Comparison of ENCODE assay signal across 20 mouse cellular contexts in the genomic region with DNA sequence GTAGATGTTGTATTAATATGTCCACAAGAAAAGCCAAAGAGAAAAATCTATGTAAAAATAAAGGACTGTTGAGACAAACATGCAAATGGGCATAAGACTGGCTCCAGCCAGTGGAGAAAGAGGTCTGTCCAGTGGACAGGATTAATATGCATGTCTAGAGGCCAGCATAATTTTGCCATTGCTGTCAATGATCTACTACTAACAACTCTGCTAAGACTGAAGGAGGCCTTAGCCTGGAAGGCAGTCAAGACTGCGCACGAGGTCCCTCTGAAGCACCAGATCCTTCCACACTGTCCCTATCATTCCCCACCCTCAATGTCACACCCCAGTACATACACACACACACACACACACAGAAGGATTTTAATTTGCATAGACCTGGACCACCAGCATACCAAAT.
"Had no signal": no experiment of that assay in that cellular context is flagged by ENCODE, and none has a peak within 500 bp of the region (broad histone marks: within the 10 kb centered on the region; RNA-seq: fewer than 3 reads in every experiment).

No protein-coding gene starts in this region.

- H3K27me3 ChIP-seq: limb, embryonic 12.5 days; limb, embryonic 15.5 days; liver, embryonic 12.5 days; liver, embryonic 15.5 days; midbrain, embryonic 15.5 days; neural tube, embryonic 12.5 days; neural tube, embryonic 15.5 days; stomach, embryonic 15.5 days had no signal

- H3K36me3 ChIP-seq: limb, embryonic 15.5 days; liver, embryonic 15.5 days; midbrain, embryonic 15.5 days; neural tube, embryonic 12.5 days; neural tube, embryonic 15.5 days; stomach, embryonic 15.5 days had no signal

- H3K9ac ChIP-seq: limb, embryonic 12.5 days; limb, embryonic 15.5 days; liver, embryonic 12.5 days; liver, embryonic 15.5 days; midbrain, embryonic 15.5 days; neural tube, embryonic 12.5 days; neural tube, embryonic 15.5 days; stomach, embryonic 15.5 days had no signal

- ATAC-seq: hindbrain, postnatal 0 days; inflammation-experienced regulatory T-cells, adult 6 months; intestine, embryonic 16.5 days; liver, embryonic 12.5 days; midbrain, embryonic 15.5 days had no signal

- DNase-seq: left cerebral cortex, postnatal 4 days; lung, adult 2 months; lung, postnatal 14 days; lung, postnatal 4 days; retina, postnatal 1 day; right cerebral cortex, postnatal 25 days; spleen, adult 18-20 months; thymus, postnatal 25 days had no signal

- H3K4me2 ChIP-seq: limb, embryonic 12.5 days; limb, embryonic 15.5 days; liver, embryonic 12.5 days; midbrain, embryonic 11.5 days; midbrain, embryonic 15.5 days; neural tube, embryonic 12.5 days; stomach, embryonic 15.5 days had no signal

- H3K9me3 ChIP-seq: limb, embryonic 12.5 days; limb, embryonic 15.5 days; liver, embryonic 12.5 days; liver, embryonic 15.5 days; midbrain, embryonic 15.5 days; neural tube, embryonic 12.5 days; neural tube, embryonic 15.5 days; stomach, embryonic 15.5 days had no signal

- H3K27ac ChIP-seq: hindbrain, postnatal 0 days; limb, embryonic 12.5 days; limb, embryonic 15.5 days; liver, embryonic 12.5 days; liver, embryonic 15.5 days; midbrain, embryonic 15.5 days; neural tube, embryonic 12.5 days; neural tube, embryonic 15.5 days; stomach, embryonic 15.5 days had no signal

- H3K4me3 ChIP-seq: limb, embryonic 12.5 days; limb, embryonic 15.5 days; liver, embryonic 12.5 days; liver, embryonic 15.5 days; midbrain, embryonic 15.5 days; neural tube, embryonic 12.5 days; stomach, embryonic 15.5 days had no signal
